Mouse (Mus musculus): ENCODE data around the gene Cap2.

- no peak for TF ChIP-seq CTCF (IDR thresholded peaks at IDR 0.05; ENCODE audit: low read depth)
- no peak for TF ChIP-seq EP300 (IDR thresholded peaks at IDR 0.05; ENCODE audit: low read depth)
Observed at GRCm38 (mm10) chr13:46542782-46543181, 41.1 kb downstream of the Cap2 start.
